Mouse (Mus musculus) heart, adult 2 months (tissue): ENCODE data around the gene Podn.

ENCODE experiments used
- EP300 ChIP-seq: fragments of 200-500 bp; IDR thresholded peaks from 2 replicates; pipeline ENCODE4 v1.6.1; 2011; ENCODE audit warnings: low read depth, low read length, control low read depth; ENCODE audit not compliant: insufficient read depth
- POLR2A ChIP-seq: fragments of 200-500 bp; IDR thresholded peaks from 2 replicates; pipeline ENCODE4 v1.6.1; 2011; ENCODE audit warnings: mild to moderate bottlenecking, low read depth, low read length, control low read depth; ENCODE audit not compliant: insufficient read depth

- TF ChIP-seq EP300 (no peak), POLR2A (no peak)
These were observed 33.7 kb downstream of the Podn start for GRCm38 (mm10) chr4:108062524-108062923.
